Mouse (Mus musculus) liver, embryonic 14.5 days (tissue): ENCODE measurements at regions not wholly inside any gene's neighbourhood (a gene's known extent, or its start where the extent isn't known, plus 50 kb on each side); places are given as distances from the start of the nearest gene placed in this dataset.

Experiments
- CTCF ChIP-seq: IDR thresholded peaks from 2 replicates; pipeline ENCODE4 v1.5.1; 2016; ENCODE audit warnings: antibody characterized with exemption, low read depth, control low read depth
- EP300 ChIP-seq: IDR thresholded peaks from 2 replicates; pipeline ENCODE4 v1.6.1; 2016; ENCODE audit warnings: antibody characterized with exemption, low read depth

DNA sequence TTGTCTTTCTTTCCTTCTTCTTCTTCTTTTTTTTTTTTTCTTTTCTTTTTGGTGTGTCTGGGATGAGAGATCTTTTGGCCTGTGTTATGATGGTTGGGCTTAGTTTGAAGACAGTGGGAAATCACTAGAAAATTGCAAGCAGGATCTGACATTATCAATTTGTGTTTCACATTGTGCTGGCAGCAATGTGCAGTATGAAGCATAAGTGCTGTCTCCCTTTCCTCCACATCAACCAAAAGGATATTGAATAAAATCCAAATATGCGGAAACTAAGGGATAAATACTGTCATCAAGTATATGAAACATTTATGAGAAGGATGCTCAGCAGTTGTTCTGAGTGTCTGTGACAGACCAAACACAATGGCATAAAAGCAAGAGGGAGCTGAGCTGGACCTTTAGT lies 1144.4 kb upstream of the Zeb2 start:
- TF ChIP-seq EP300 (no peak), CTCF (no peak)
